Mouse (Mus musculus): ENCODE results near the gene Cdhr2.

DNA sequence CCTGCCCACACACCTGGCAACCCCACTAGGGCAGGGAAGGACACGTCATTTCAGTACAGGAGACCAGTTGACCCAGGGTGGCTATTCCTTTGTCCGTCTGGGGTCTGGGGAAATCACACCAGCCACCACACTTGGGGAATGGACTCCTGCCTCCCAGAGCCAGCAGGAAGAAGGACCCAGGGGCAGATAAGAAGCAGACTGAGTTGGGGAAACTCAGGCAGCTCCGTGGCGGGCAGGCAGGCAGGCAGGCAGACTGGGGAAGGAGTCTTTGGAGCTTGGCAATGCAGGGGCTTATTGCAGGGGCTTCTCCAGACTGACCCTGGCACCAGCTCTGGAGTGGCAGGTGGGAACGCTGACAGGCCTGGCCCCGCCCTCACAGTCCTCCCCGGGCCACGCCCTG, 20.0 kb upstream of the Cdhr2 start:
- TF ChIP-seq EP300 (optimal IDR thresholded peaks at IDR 0.05), result no peak
- no peak for TF ChIP-seq CTCF (IDR thresholded peaks at IDR 0.05; ENCODE audit: low read depth)

Measured in stomach, postnatal 0 days (tissue).